Mouse (Mus musculus): ENCODE measurements at regions not wholly inside any gene's neighbourhood (a gene's known extent, or its start where the extent isn't known, plus 50 kb on each side); places are given as distances from the start of the nearest gene placed in this dataset.

GRCm38 (mm10) chr17:76205082-76205481, 653.3 kb upstream of the Fam98a start:
- DNase-seq (ENCODE audit: low spot score in 2 of 2): no peak

- DNase-seq (ENCODE audit: low spot score in 2 of 2): no peak
These were observed 633.1 kb upstream of the Fam98a start for GRCm38 (mm10) chr17:76184813-76185212.

- no peak for DNase-seq (ENCODE audit: low spot score in 2 of 2)
These were observed 585.1 kb upstream of the Fam98a start for GRCm38 (mm10) chr17:76136660-76137495.

GRCm38 (mm10) chr17:76134030-76134429, 582.3 kb upstream of the Fam98a start:
- DNase-seq (ENCODE audit: low spot score in 2 of 2): no peak

GRCm38 (mm10) chr17:76125260-76125659, 573.5 kb upstream of the Fam98a start:
- DNase-seq (ENCODE audit: low spot score in 2 of 2): no peak

GRCm38 (mm10) chr17:76111315-76112195, 559.8 kb upstream of the Fam98a start:
- DNase-seq (ENCODE audit: low spot score in 2 of 2): no peak

GRCm38 (mm10) chr17:76110856-76111255, 559.1 kb upstream of the Fam98a start:
- DNase-seq (ENCODE audit: low spot score in 2 of 2): no peak

GRCm38 (mm10) chr17:76083536-76083935, 531.8 kb upstream of the Fam98a start:
- DNase-seq (ENCODE audit: low spot score in 2 of 2): no peak

- no peak for DNase-seq (ENCODE audit: low spot score in 2 of 2)
These were observed 530.0 kb upstream of the Fam98a start for GRCm38 (mm10) chr17:76081780-76082179.

GRCm38 (mm10) chr17:76046438-76046837, 494.7 kb upstream of the Fam98a start:
- no peak for DNase-seq (ENCODE audit: low spot score in 2 of 2)

- DNase-seq (ENCODE audit: low spot score in 2 of 2): no peak
These were observed 481.0 kb upstream of the Fam98a start for GRCm38 (mm10) chr17:76032710-76033109.

- DNase-seq (ENCODE audit: low spot score in 2 of 2): no peak
These were observed 456.3 kb upstream of the Fam98a start for GRCm38 (mm10) chr17:76008011-76008410.

- no peak for DNase-seq (ENCODE audit: low spot score in 2 of 2)
These were observed 451.1 kb upstream of the Fam98a start for GRCm38 (mm10) chr17:76002836-76003235.

- DNase-seq (ENCODE audit: low spot score in 2 of 2): no peak
These were observed 409.6 kb upstream of the Fam98a start for GRCm38 (mm10) chr17:75961371-75961770.

- DNase-seq (ENCODE audit: low spot score in 2 of 2): no peak
These were observed 385.1 kb upstream of the Fam98a start for GRCm38 (mm10) chr17:75936686-75937380.

GRCm38 (mm10) chr17:75931022-75931421, 379.3 kb upstream of the Fam98a start:
- peak in 1 of 2 experiments; percentile 7 for DNase-seq (ENCODE audit: low spot score in 2 of 2)

GRCm38 (mm10) chr17:75920240-75920639, 368.5 kb upstream of the Fam98a start:
- DNase-seq (ENCODE audit: low spot score in 2 of 2): no peak

- no peak for DNase-seq (ENCODE audit: low spot score in 2 of 2)
These were observed 365.3 kb upstream of the Fam98a start for GRCm38 (mm10) chr17:75917020-75917419.

GRCm38 (mm10) chr17:75916590-75916989, 364.8 kb upstream of the Fam98a start:
- no peak for DNase-seq (ENCODE audit: low spot score in 2 of 2)

GRCm38 (mm10) chr17:75915256-75915655, 363.5 kb upstream of the Fam98a start:
- no peak for DNase-seq (ENCODE audit: low spot score in 2 of 2)

GRCm38 (mm10) chr17:75907085-75907484, 355.3 kb upstream of the Fam98a start:
- no peak for DNase-seq (ENCODE audit: low spot score in 2 of 2)

- DNase-seq (ENCODE audit: low spot score in 2 of 2): no peak
These were observed 354.9 kb upstream of the Fam98a start for GRCm38 (mm10) chr17:75906643-75907042.

Data from frontal cortex, postnatal 25 days (tissue).